Mouse (Mus musculus): ENCODE results near the gene Lrriq4.

Gene Lrriq4

GRCm38 (mm10) chr3:30644207-30644606, at the start of gene Lrriq4:
Lrriq4 (plus strand) TSS chr3:30644507.
- DNase-seq (ENCODE audit: low spot score) = no peak

GRCm38 (mm10) chr3:30595111-30595832, 49.0 kb upstream of the Lrriq4 start:
- DNase-seq (ENCODE audit: low spot score) = peak; percentile 63

GRCm38 (mm10) chr3:30597271-30597670, 47.0 kb upstream of the Lrriq4 start:
- DNase-seq (ENCODE audit: low spot score) = no peak

- DNase-seq (ENCODE audit: low spot score) = peak; percentile 71
Measured at GRCm38 (mm10) chr3:30599711-30600545, 44.4 kb upstream of the Lrriq4 start, which contains the start of gene Actrt3. Actrt3 (minus strand) TSS chr3:30599939.

GRCm38 (mm10) chr3:30600717-30601116, 43.6 kb upstream of the Lrriq4 start:
- no peak for DNase-seq (ENCODE audit: low spot score)

- DNase-seq (ENCODE audit: low spot score) = peak; percentile 97
Measured at GRCm38 (mm10) chr3:30601175-30601574, 43.1 kb upstream of the Lrriq4 start.

- no peak for DNase-seq (ENCODE audit: low spot score)
Measured at GRCm38 (mm10) chr3:30601610-30602064, 42.7 kb upstream of the Lrriq4 start.

GRCm38 (mm10) chr3:30602065-30602739, 42.1 kb upstream of the Lrriq4 start, which contains the start of gene Mynn:
Mynn (plus strand) TSS chr3:30602065.
- peak; percentile 97 for DNase-seq (ENCODE audit: low spot score)

- DNase-seq (ENCODE audit: low spot score) = peak; percentile 76
Measured at GRCm38 (mm10) chr3:30602740-30603098, 41.6 kb upstream of the Lrriq4 start.

- DNase-seq (ENCODE audit: low spot score) = no peak
Measured at GRCm38 (mm10) chr3:30603256-30603655, 41.1 kb upstream of the Lrriq4 start.

- DNase-seq (ENCODE audit: low spot score) = no peak
Measured at GRCm38 (mm10) chr3:30608999-30609398, 35.3 kb upstream of the Lrriq4 start.

GRCm38 (mm10) chr3:30610930-30611329, 33.4 kb upstream of the Lrriq4 start:
- no peak for DNase-seq (ENCODE audit: low spot score)

- DNase-seq (ENCODE audit: low spot score) = no peak
Measured at GRCm38 (mm10) chr3:30620132-30620531, 24.2 kb upstream of the Lrriq4 start.

- peak; percentile 43 for DNase-seq (ENCODE audit: low spot score)
Measured at GRCm38 (mm10) chr3:30633681-30634080, 10.6 kb upstream of the Lrriq4 start.

- no peak for DNase-seq (ENCODE audit: low spot score)
Measured at GRCm38 (mm10) chr3:30635629-30636028, 8.7 kb upstream of the Lrriq4 start.

- DNase-seq (ENCODE audit: low spot score) = peak; percentile 6
Measured at GRCm38 (mm10) chr3:30646761-30647160, 2.5 kb downstream of the Lrriq4 start.

GRCm38 (mm10) chr3:30647440-30648090, 3.3 kb downstream of the Lrriq4 start, which contains the start of gene Lrrc34:
Lrrc34 (minus strand) TSS chr3:30647869.
- DNase-seq (ENCODE audit: low spot score) = peak; percentile 81

- no peak for DNase-seq (ENCODE audit: low spot score)
Measured at GRCm38 (mm10) chr3:30648466-30648865, 4.2 kb downstream of the Lrriq4 start.

- DNase-seq (ENCODE audit: low spot score) = peak; percentile 44
Measured at GRCm38 (mm10) chr3:30650062-30650841, 5.9 kb downstream of the Lrriq4 start.

GRCm38 (mm10) chr3:30655937-30656336, 11.6 kb downstream of the Lrriq4 start:
- DNase-seq (ENCODE audit: low spot score) = no peak

- no peak for DNase-seq (ENCODE audit: low spot score)
Measured at GRCm38 (mm10) chr3:30658486-30658885, 14.2 kb downstream of the Lrriq4 start.
